Mouse (Mus musculus): ENCODE measurements at regions not wholly inside any gene's neighbourhood (a gene's known extent, or its start where the extent isn't known, plus 50 kb on each side); places are given as distances from the start of the nearest gene placed in this dataset.

GRCm38 (mm10) chr6:22791801-22792200 lies 83.5 kb upstream of the Ptprz1 start:
- TF ChIP-seq EP300 (IDR thresholded peaks at IDR 0.05; ENCODE audit: low read depth) (no peak), CTCF (IDR thresholded peaks at IDR 0.05; ENCODE audit: low read depth) (no peak)

Measured in liver, postnatal 0 days (tissue).